Mouse (Mus musculus): Measurements from ENCODE around the gene Smco2. TPM values are rescaled to one million over a fixed set of nuclear protein-coding genes. Genes with fewer than 3 reads are reported as not detected.

Gene Smco2
- total RNA-seq, 2 experiments from 2014 or later: not detected

DNA sequence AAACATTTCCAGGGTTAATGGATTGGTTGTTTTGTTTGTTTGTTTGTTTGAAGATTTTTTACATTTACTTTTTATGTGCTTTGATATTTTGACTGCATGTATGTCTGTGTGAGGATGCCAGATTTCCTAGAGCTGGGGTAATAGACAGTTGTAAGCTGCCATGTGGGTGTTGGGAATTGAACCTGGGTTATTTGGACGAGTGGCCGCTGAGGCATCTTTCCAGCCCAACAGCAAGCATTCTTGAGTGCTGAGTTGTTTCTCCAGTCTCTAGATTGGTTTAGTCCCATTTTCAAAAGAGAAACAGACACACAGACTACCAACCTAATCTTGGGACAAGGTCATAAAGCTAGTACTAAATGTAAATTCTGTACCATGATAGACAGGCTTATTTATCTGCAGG is 60.9 kb downstream of the Smco2 start:
- no peak for TF ChIP-seq CTCF (conservative IDR thresholded peaks at IDR 0.05)
- Histone ChIP-seq H3K4me3 (no peak overlapping the region), H3K27ac (no peak overlapping the region)
- no peak for DNase-seq (ENCODE audit: low spot score in 2 of 2)

DNA sequence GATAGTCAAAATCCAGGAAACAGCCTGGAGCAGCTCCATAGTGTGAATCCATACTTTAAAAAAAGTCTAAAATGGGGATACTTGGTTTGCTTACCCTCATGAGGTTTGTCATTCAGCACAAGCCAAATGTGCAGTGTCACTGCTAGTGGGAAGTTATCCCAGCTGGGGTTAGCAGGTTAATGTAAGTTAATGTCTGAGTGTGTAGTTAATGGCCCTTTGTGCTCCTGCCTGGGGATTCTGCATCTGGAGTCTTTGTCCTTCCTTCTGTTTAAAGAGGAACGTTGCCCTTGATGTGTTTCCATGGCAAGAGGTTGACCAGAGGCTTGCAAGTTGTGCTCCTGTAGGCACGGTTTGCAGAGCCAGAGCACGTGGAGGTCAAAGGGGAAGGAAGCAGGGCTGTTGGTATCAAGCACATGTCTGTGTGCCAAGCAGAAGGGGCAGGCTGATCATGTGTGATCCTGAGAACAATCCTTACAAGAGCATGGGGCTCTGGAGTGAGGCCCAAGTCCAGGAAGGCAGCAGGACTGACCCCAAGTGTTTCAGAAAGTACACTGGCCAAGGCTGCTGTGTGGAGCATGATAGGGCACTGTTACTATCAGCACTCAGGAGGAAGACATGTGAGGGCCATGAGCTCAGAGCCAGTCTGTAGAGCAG is 63.1 kb downstream of the Smco2 start:
- no peak overlapping the region; the same call in 1 of the 2 replicates for H3K27ac ChIP-seq
- H3K4me3 ChIP-seq: no peak overlapping the region
- TF ChIP-seq CTCF (conservative IDR thresholded peaks at IDR 0.05): no peak
- DNase-seq (ENCODE audit: low spot score in 2 of 2): no peak

DNA sequence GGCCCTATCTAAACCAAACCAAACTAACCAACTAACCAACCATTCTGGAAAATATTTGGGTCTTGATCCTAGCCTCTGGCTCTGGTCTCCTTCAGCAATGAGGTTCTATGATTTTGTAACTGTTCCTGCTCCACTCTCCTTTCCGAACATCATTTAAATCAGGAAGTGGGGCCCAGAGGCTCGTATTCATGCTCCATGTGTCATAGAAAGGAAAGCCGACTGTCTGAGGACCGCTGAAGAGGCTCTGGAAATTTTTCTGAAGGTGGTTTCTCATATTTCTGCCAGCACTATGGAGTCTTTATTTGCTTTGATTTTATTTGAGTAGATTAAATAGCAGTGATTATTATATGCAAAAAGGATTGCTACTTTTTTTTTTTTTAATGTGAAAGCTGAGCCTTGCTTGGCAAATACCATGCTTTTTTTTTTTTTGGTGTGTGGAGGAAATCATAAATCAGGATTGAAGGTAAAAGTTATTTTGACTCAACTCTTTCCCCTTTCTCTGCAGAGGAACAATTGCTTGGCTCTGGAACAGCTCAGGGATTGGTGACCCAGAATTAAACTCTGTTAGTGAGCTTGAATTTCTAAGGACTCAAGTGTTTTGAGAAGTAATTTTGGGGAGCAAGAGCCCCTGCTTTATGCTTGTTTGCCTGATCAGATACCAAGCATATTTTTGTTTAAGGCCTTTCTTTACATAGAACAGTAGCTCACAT is 63.7 kb downstream of the Smco2 start:
- H3K4me3 ChIP-seq: no peak overlapping the region
- no peak overlapping the region; the same call in 1 of the 2 replicates for H3K27ac ChIP-seq
- no peak for TF ChIP-seq CTCF (conservative IDR thresholded peaks at IDR 0.05)
- DNase-seq (ENCODE audit: low spot score in 2 of 2): no peak

DNA sequence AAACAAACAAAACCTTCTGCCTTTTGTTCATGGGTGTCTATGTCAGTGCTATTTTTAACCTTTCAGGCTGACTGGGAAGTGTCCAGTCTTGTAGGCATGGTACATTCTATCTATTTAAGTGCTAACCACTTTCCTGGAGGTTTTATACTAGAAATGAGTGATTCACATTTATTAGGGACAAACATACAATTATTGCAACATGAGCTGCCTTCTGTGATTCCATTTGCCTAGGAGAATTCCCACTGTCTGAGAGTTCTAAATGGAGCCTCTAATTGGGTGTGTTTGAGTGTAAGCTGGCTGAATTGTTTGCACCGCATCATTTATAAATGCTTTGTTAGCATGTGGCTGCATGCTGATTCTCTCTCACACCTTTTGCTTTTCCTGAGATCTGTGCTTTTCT is 65.9 kb downstream of the Smco2 start:
- no peak for TF ChIP-seq CTCF (conservative IDR thresholded peaks at IDR 0.05)
- peak in 1 of 2 experiments; percentile 12 for DNase-seq (ENCODE audit: low spot score in 2 of 2)
- Histone ChIP-seq H3K27ac (no peak overlapping the region), H3K4me3 (no peak overlapping the region)

DNA sequence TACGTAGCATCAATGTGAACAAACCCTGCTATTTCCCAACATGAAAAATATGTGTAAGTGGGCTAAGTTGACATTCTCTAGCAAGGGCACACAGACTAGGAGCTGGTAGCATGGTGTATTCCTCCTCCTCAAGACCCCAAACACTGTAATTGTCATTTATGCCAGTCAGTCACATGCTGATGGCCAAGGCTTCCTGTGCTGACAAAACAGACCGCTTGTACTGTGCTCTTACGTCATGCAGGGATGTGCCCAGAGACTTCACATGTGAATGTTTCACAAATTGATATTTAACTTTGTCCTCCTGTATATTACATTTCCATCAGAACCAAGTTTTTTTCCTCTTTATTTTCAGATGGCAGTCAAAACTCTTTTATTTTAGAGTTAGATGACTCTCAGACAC is 67.5 kb downstream of the Smco2 start:
- no peak for TF ChIP-seq CTCF (conservative IDR thresholded peaks at IDR 0.05)
- H3K4me3 ChIP-seq: no peak overlapping the region
- no peak overlapping the region for H3K27ac ChIP-seq
- DNase-seq (ENCODE audit: low spot score in 2 of 2): no peak

DNA sequence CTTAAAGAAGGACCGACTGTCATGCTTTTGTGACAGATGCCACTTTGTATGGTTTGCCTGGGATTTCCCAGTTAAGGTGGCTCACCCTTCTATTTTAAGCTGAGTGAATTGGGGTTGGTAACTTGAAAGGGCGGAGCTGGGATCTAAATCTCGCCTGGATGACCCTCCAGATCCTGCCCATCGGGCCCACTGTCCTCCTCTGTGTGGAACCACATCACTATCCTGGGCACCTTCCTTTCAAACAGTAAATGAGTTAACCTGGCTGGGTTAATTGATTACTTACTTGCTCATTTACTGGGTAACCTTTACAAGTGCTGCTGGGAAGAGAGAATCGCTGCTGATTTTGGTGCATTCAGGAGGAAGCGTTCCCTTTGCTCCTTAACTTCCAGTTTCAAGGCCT is 68.4 kb downstream of the Smco2 start:
- Histone ChIP-seq H3K4me3 (no peak overlapping the region), H3K27ac (no peak overlapping the region)
- TF ChIP-seq CTCF (conservative IDR thresholded peaks at IDR 0.05): no peak
- no peak for DNase-seq (ENCODE audit: low spot score in 2 of 2)

Other genes starting within 250 kb of the Smco2 start
- gene Med21, start 207.6 kb upstream of the Smco2 start, total RNA-seq (2021): 10 to 100 TPM; 42.8 to 44.7 TPM
- 10 to 100 TPM; 40.3 to 43.3 TPM for gene Tm7sf3, start 207.3 kb upstream of the Smco2 start, total RNA-seq (2021)
- gene Stk38l, start 125.1 kb upstream of the Smco2 start, total RNA-seq (2021): 10 to 100 TPM; 21.1 to 22.5 TPM
- gene Arntl2, start 54.0 kb upstream of the Smco2 start, total RNA-seq (2021): 10 to 100 TPM in 1 of 2 experiments, 1 to 10 TPM in 1; 9.0 to 10.4 TPM
- 10 to 100 TPM; 35.3 to 40.6 TPM for gene Ppfibp1, start 38.4 kb downstream of the Smco2 start, total RNA-seq (2021)
- not detected for gene 1700034J05Rik, start 104.3 kb downstream of the Smco2 start, total RNA-seq (2021)
- gene Rep15, start 182.5 kb downstream of the Smco2 start, total RNA-seq (2021): 1 to 10 TPM; 1.1 to 2.1 TPM
- 10 to 100 TPM; 41.7 to 54.8 TPM for gene Mrps35, start 192.7 kb downstream of the Smco2 start, total RNA-seq (2021)
- gene Mansc4, start 236.9 kb downstream of the Smco2 start, total RNA-seq (2021): under 1 TPM in 1 of 2 experiments, not detected in 1; 0.77 TPM
- 10 to 100 TPM; 17.3 to 19.8 TPM for gene Klhl42, start 241.3 kb downstream of the Smco2 start, total RNA-seq (2021)

All from layer of hippocampus, adult 2 months (tissue).